Mouse (Mus musculus) myocyte (in vitro differentiated cells): ENCODE measurements around the gene Ptprh. TPM values are rescaled to one million over a fixed set of nuclear protein-coding genes. Genes with fewer than 3 reads are reported as not detected.

Source experiments
- H3K27me3 ChIP-seq: one replicate; pipeline ENCODE4 v1.6.1; 2011; ENCODE audit not compliant: control insufficient read depth, insufficient read depth, insufficient read length
- H3K36me3 ChIP-seq: one replicate; pipeline ENCODE4 v1.6.1; 2011; ENCODE audit not compliant: control insufficient read depth, insufficient read depth
- H3K4me2 ChIP-seq: one replicate; pipeline ENCODE4 v1.6.1; 2011; ENCODE audit warnings: low read depth, control low read depth
- H3K4me3 ChIP-seq: one replicate; pipeline ENCODE4 v1.5.1; 2011; ENCODE audit warnings: mild to moderate bottlenecking, control low read depth, moderate library complexity
- H3K79me2 ChIP-seq: one replicate; pipeline ENCODE4 v1.6.1; 2011; ENCODE audit not compliant: control insufficient read depth, insufficient read depth
- H3ac ChIP-seq: one replicate; pipeline ENCODE4 v1.6.1; 2011; ENCODE audit not compliant: control insufficient read depth, insufficient read length
- CEBPB ChIP-seq: IDR thresholded peaks from 2 replicates; pipeline ENCODE4 v1.6.1; 2011; ENCODE audit warnings: mild to moderate bottlenecking, moderate library complexity; ENCODE audit not compliant: poor library complexity, insufficient read depth, severe bottlenecking
- E2F4 ChIP-seq: IDR thresholded peaks from one replicate; pipeline ENCODE4 v1.6.1; 2011; ENCODE audit warnings: mild to moderate bottlenecking, control low read depth, moderate library complexity; ENCODE audit not compliant: insufficient read depth
- MAX ChIP-seq: IDR thresholded peaks from one replicate; pipeline ENCODE4 v1.6.1; 2011; ENCODE audit warnings: low read depth, mild to moderate bottlenecking, control low read depth
- MYOD1 ChIP-seq, 3 experiments: IDR thresholded peaks; one replicate each; pipeline ENCODE4 v1.6.1; 2011; ENCODE audit warnings: control low read depth in 2 of 3, low read depth in 2 of 3, mild to moderate bottlenecking in 2 of 3, moderate library complexity in 1 of 3; ENCODE audit not compliant: insufficient read length in 2 of 3, control insufficient read depth in 1 of 3
- MYOG ChIP-seq, 3 experiments: IDR thresholded peaks; one replicate each; pipeline ENCODE4 v1.6.1; 2011; ENCODE audit warnings: control low read depth in 2 of 3, low read depth in 2 of 3, mild to moderate bottlenecking in 2 of 3; ENCODE audit not compliant: insufficient read length in 2 of 3, control insufficient read depth in 1 of 3, insufficient read depth in 1 of 3
- POLR2A ChIP-seq: IDR thresholded peaks from one replicate; pipeline ENCODE4 v1.6.1; 2011; ENCODE audit warnings: low read depth, mild to moderate bottlenecking, control low read depth, moderate library complexity; ENCODE audit not compliant: insufficient read length
- POLR2AphosphoS2 ChIP-seq: IDR thresholded peaks from one replicate; pipeline ENCODE4 v1.6.1; 2011; ENCODE audit warnings: low read depth, control low read depth; ENCODE audit not compliant: insufficient read length
- REST ChIP-seq: IDR thresholded peaks from one replicate; pipeline ENCODE4 v1.6.1; 2011; ENCODE audit warnings: mild to moderate bottlenecking, control low read depth, moderate library complexity; ENCODE audit not compliant: insufficient read depth, insufficient read length
- SRF ChIP-seq: IDR thresholded peaks from one replicate; pipeline ENCODE4 v1.6.1; 2011; ENCODE audit warnings: low read depth; ENCODE audit not compliant: control insufficient read depth, insufficient read length
- TCF12 ChIP-seq: IDR thresholded peaks from one replicate; pipeline ENCODE4 v1.6.1; 2011; ENCODE audit warnings: mild to moderate bottlenecking, control low read depth; ENCODE audit not compliant: poor library complexity, insufficient read depth, severe bottlenecking
- TCF3 ChIP-seq: IDR thresholded peaks from one replicate; pipeline ENCODE4 v1.6.1; 2011; ENCODE audit warnings: low read depth, control low read depth; ENCODE audit not compliant: insufficient read length
- USF1 ChIP-seq: IDR thresholded peaks from one replicate; pipeline ENCODE4 v1.6.1; 2011; ENCODE audit warnings: low read depth, mild to moderate bottlenecking, control low read depth, moderate library complexity
- polyA plus RNA-seq: library from polyadenylated mRNA; unstranded; fragments of >200 nt; fragmentation: generic; extraction: Trizol; gene quantifications from one replicate; pipeline ENCODE4 v1.2.1, GENCODE M21; 2012; ENCODE audit warnings: missing spikeins

Gene Ptprh
- polyA plus RNA-seq, 1 experiment = not detected

DNA sequence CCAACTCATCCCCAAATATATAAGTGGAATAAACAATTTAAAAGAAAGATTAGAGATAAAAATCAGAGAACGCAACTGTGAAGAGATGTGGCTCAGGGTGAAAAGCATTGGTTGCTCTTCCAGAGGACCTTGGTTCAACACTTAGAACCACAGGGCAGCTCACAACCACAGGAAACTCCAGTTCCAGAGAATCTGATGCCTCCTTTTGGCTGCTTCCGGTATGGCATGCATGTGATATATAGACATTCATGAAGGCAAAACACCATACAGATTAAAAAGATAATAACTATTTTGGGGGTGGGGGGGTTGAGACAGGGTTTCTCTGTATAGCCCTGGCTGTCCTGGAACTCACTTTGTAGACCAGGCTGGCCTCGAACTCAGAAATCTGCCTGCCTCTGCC lies 41.2 kb downstream of the Ptprh start:
- TF ChIP-seq TCF12 = no peak
- TF ChIP-seq SRF = no peak
- no peak for TF ChIP-seq TCF3
- no peak for TF ChIP-seq MYOG (IDR thresholded peaks at IDR 0.05; ENCODE audit: control insufficient read depth in 1 of 3, insufficient read depth in 1 of 3, insufficient read length in 2 of 3, low read depth in 2 of 3)
- TF ChIP-seq POLR2AphosphoS2 = no peak
- TF ChIP-seq E2F4 = no peak
- no peak for TF ChIP-seq REST
- no peak for TF ChIP-seq USF1
- no peak for TF ChIP-seq MYOD1 (IDR thresholded peaks at IDR 0.05; ENCODE audit: control insufficient read depth in 1 of 3, insufficient read length in 2 of 3, low read depth in 2 of 3)
- no peak for TF ChIP-seq MAX
- TF ChIP-seq CEBPB = no peak
- TF ChIP-seq POLR2A = no peak
- H3ac ChIP-seq = no peak overlapping the region
- H3K4me2 ChIP-seq = no peak overlapping the region
- no peak overlapping the region for H3K4me3 ChIP-seq
- H3K27me3 ChIP-seq = peaks cover 16% of the 10 kb centered on the region
- no peaks in the 10 kb centered on the region for H3K79me2 ChIP-seq
- H3K36me3 ChIP-seq = no peaks in the 10 kb centered on the region

DNA sequence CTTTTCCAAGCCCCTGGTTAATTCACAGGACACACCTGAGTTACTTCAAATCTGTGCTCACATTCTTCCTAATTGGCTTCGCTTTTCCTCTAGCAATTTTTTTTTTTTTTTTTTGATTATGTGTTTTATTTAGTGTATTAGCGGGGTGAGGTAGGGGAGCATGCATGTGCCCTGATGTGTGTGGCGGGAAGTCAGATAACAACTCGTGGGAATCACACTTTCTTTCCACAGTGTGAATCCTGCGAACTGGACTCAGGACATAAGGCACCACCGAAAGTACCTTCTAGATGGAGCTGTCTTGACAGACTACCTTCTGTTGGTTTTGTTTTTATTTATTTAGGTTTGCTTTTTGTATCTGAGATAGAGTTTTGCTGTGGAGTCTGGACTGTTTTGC lies 46.7 kb downstream of the Ptprh start:
- Histone ChIP-seq H3K36me3 (no peaks in the 10 kb centered on the region), H3K4me2 (no peak overlapping the region), H3ac (no peak overlapping the region), H3K4me3 (no peak overlapping the region), H3K27me3 (peaks cover 17% of the 10 kb centered on the region), H3K79me2 (no peaks in the 10 kb centered on the region)
- no peak for TF ChIP-seq REST
- no peak for TF ChIP-seq POLR2AphosphoS2
- TF ChIP-seq MYOG (IDR thresholded peaks at IDR 0.05; ENCODE audit: control insufficient read depth in 1 of 3, insufficient read depth in 1 of 3, insufficient read length in 2 of 3, low read depth in 2 of 3) = no peak
- TF ChIP-seq TCF3 = no peak
- no peak for TF ChIP-seq MYOD1 (IDR thresholded peaks at IDR 0.05; ENCODE audit: control insufficient read depth in 1 of 3, insufficient read length in 2 of 3, low read depth in 2 of 3)
- no peak for TF ChIP-seq TCF12
- no peak for TF ChIP-seq MAX
- no peak for TF ChIP-seq USF1
- no peak for TF ChIP-seq SRF

DNA sequence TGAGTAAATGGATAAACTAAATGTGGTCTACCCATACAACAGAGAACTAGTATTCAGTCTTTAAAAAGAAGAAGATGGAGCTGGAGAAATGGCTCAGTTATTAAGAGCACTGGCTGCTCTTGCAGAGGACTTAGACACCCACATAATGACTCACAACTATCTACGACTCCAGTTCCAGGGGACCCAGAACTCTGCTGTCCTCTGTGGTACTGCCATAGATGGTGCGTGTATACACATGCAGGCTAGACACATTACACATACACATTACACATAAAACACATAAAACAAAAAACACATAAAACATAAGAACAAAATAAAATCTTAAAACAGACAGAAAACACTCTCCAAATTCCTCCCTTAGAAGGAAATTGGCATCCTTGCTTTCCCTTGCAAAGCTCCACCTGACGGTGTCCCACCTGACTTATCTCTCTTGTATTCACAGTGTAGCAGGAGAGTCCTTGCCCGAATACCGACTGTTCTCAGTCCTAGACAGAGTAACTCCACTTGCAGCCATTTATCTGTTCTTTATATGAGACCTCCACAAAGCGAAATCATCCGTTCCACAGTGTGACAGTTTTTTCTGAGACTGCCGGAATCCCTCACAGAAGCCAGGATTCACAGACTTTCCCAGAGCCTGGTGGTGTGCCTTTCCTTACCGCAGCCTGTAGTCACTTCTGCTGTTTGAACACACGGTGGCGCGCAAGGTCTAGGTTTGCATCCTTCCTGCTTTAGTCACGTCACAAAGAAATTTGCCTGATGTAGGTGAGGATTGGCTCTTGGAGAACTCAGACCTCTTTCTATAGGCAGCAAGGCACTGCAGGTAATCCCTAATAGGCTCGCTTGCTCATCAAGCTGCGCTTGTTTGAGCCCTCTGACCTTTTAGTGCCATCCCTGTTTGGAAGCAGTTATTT lies 47.3 kb downstream of the Ptprh start:
- H3ac ChIP-seq = no peak overlapping the region
- H3K27me3 ChIP-seq = peaks cover 14% of the 10 kb centered on the region
- TF ChIP-seq SRF = no peak
- TF ChIP-seq TCF12 = no peak
- TF ChIP-seq E2F4 = no peak
- H3K36me3 ChIP-seq = no peaks in the 10 kb centered on the region
- H3K4me3 ChIP-seq = no peak overlapping the region
- H3K4me2 ChIP-seq = no peak overlapping the region
- H3K79me2 ChIP-seq = no peaks in the 10 kb centered on the region

DNA sequence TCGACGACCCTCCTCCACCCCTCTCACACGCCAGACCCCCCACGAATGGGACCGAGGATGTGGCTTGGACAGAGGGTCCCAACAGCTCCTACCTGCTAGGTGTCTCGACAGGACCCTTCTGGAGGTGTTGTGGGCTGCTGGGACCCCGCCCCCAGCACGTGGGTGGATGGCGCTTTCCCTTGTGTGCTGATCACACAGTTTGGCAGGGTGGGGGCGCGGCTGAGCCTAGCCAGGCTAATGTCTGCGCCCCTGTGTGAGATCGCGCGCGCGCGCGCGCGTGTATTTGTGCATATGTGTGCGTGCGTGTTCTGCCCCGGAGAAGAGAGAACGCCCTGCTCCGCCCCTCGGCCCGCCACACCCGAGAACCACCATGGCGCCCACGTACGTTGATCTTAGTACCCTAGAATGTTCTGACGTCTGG lies 56.6 kb downstream of the Ptprh start, which contains the start of gene Syt5:
Gene Syt5, minus strand, starts transcription at position 321 of the 421 bp plus-strand sequence.
- H3K79me2 ChIP-seq = no peaks in the 10 kb centered on the region

More for the DNA sequence above, 56.6 kb downstream of the Ptprh start, which contains the start of gene Syt5:
- H3K36me3 ChIP-seq = no peaks in the 10 kb centered on the region
- no peak within 1 kb of the TSS for H3K4me3 ChIP-seq
- H3K27me3 ChIP-seq = peaks cover 30% of the 10 kb centered on the region
- TF ChIP-seq E2F4 = no peak
- TF ChIP-seq REST = no peak
- no peak for TF ChIP-seq TCF3
- no peak for TF ChIP-seq MAX
- no peak for TF ChIP-seq TCF12
- TF ChIP-seq POLR2AphosphoS2 = no peak
- TF ChIP-seq USF1 = no peak
- TF ChIP-seq MYOD1 (IDR thresholded peaks at IDR 0.05; ENCODE audit: control insufficient read depth in 1 of 3, insufficient read length in 2 of 3, low read depth in 2 of 3) = no peak
- TF ChIP-seq SRF = no peak
- no peak for TF ChIP-seq POLR2A
- no peak for TF ChIP-seq CEBPB
- TF ChIP-seq MYOG (IDR thresholded peaks at IDR 0.05; ENCODE audit: control insufficient read depth in 1 of 3, insufficient read depth in 1 of 3, insufficient read length in 2 of 3, low read depth in 2 of 3) = no peak
- no peak within 1 kb of the TSS for H3K4me2 ChIP-seq
- H3ac ChIP-seq = no peak within 1 kb of the TSS
